ENCODE assay signal across 9 mouse cellular contexts in genomic region chr17:49182485-49182884, GRCm38 (mm10).
DNase-seq lines count a peak whose midpoint lies in the region; ATAC-seq lines count a peak whose summit lies in the region.
"Had no signal": no experiment of that assay in that cellular context is flagged by ENCODE, and none has a peak within 500 bp of the region (broad histone marks: within the 10 kb centered on the region; RNA-seq: fewer than 3 reads in every experiment).

No protein-coding gene starts in this region.

- H3K27me3 ChIP-seq in hindbrain, embryonic 13.5 days, result peaks cover 11% of the 10 kb centered on the region; the same call in 1 of the 2 replicates
- H3K27me3 ChIP-seq: limb, embryonic 15.5 days had no signal

- H3K4me2 ChIP-seq in hindbrain, embryonic 13.5 days, result no peak overlapping the region
- H3K4me2 ChIP-seq: embryonic facial prominence, embryonic 12.5 days; limb, embryonic 15.5 days had no signal

- DNase-seq in left cerebral cortex, adult 18-20 months (ENCODE audit: low spot score in 2 of 2), result peak; percentile 26 to 57
- DNase-seq in left cerebral cortex, postnatal 4 days, result no peak
- peak; percentile 10 for DNase-seq in T-cell, adult 2 months (ENCODE audit: low spot score)
- peak; percentile 55 for DNase-seq in brain, adult 2 months (ENCODE audit: low read depth, low spot score)
- peak; percentile 10 to 23 for DNase-seq in lung, adult 18-20 months
- DNase-seq in thymus, postnatal 10 days (ENCODE audit: low spot score in 2 of 2), result peak; percentile 14 to 42

- 0 out of 2 replicates have a peak, but pooled peaks have one; percentile 21 for ATAC-seq in hindbrain, embryonic 13.5 days (ENCODE audit: low FRiP score)

- whole genome bisulfite sequencing in hindbrain, embryonic 13.5 days, result 8% methylated on average over 4 of the region's 4 CpGs

- no peaks in the 10 kb centered on the region for H3K9me3 ChIP-seq in hindbrain, embryonic 13.5 days
- H3K9me3 ChIP-seq: embryonic facial prominence, embryonic 12.5 days; limb, embryonic 15.5 days had no signal

- no peaks in the 10 kb centered on the region for H3K36me3 ChIP-seq in hindbrain, embryonic 13.5 days
- H3K36me3 ChIP-seq: embryonic facial prominence, embryonic 12.5 days; limb, embryonic 15.5 days had no signal

- intact Hi-C loops in left cerebral cortex, postnatal 4 days (cut with DNase I), result no loop called here

- H3K9ac ChIP-seq in hindbrain, embryonic 13.5 days, result no peak overlapping the region
- H3K9ac ChIP-seq: embryonic facial prominence, embryonic 12.5 days; limb, embryonic 15.5 days had no signal

- peaks cover 32% of the 10 kb centered on the region for H3K4me1 ChIP-seq in hindbrain, embryonic 13.5 days (replicated peaks)
- H3K4me1 ChIP-seq: embryonic facial prominence, embryonic 12.5 days; limb, embryonic 15.5 days had no signal

- H3K4me3 ChIP-seq in hindbrain, embryonic 13.5 days, result no peak overlapping the region
- H3K4me3 ChIP-seq: embryonic facial prominence, embryonic 12.5 days; limb, embryonic 15.5 days had no signal

- H3K27ac ChIP-seq in hindbrain, embryonic 13.5 days, result no peak overlapping the region
- H3K27ac ChIP-seq: embryonic facial prominence, embryonic 12.5 days; limb, embryonic 15.5 days had no signal
